Mouse (Mus musculus) urinary bladder, adult 18-20 months (tissue): ENCODE data around the gene Atp2b4.

Experiments
- DNase-seq, 2 experiments: peaks; one replicate each; pipeline ENCODE4 v3.0.0; 2022; ENCODE audit warnings: low spot score in 2 of 2, mixed read lengths in 2 of 2

Atp2b4 gene

GRCm38 (mm10) chr1:133798821-133799415 lies 1.9 kb downstream of the Atp2b4 start:
- no peak for DNase-seq

- DNase-seq: no peak
Observed at GRCm38 (mm10) chr1:133797979-133798820, 2.6 kb downstream of the Atp2b4 start.

- no peak for DNase-seq
Observed at GRCm38 (mm10) chr1:133797327-133797978, 3.4 kb downstream of the Atp2b4 start.

- no peak for DNase-seq
Observed at GRCm38 (mm10) chr1:133793646-133794045, 7.2 kb downstream of the Atp2b4 start.

GRCm38 (mm10) chr1:133790011-133790410 lies 10.8 kb downstream of the Atp2b4 start:
- no peak for DNase-seq

- no peak for DNase-seq
Observed at GRCm38 (mm10) chr1:133788864-133789263, 12.0 kb downstream of the Atp2b4 start.

- DNase-seq: no peak
Observed at GRCm38 (mm10) chr1:133787500-133788210, 13.2 kb downstream of the Atp2b4 start.

GRCm38 (mm10) chr1:133784621-133785020 lies 16.2 kb downstream of the Atp2b4 start:
- no peak for DNase-seq

- no peak for DNase-seq
Observed at GRCm38 (mm10) chr1:133781531-133781930, 19.3 kb downstream of the Atp2b4 start.

GRCm38 (mm10) chr1:133779043-133779442 lies 21.8 kb downstream of the Atp2b4 start:
- no peak for DNase-seq

- peak; percentile 33 to 66 for DNase-seq
Observed at GRCm38 (mm10) chr1:133777651-133778231, 23.1 kb downstream of the Atp2b4 start.

- no peak for DNase-seq
Observed at GRCm38 (mm10) chr1:133772553-133772952, 28.3 kb downstream of the Atp2b4 start.

- no peak for DNase-seq
Observed at GRCm38 (mm10) chr1:133771831-133772399, 28.9 kb downstream of the Atp2b4 start.

- no peak for DNase-seq
Observed at GRCm38 (mm10) chr1:133767994-133768393, 32.8 kb downstream of the Atp2b4 start.

GRCm38 (mm10) chr1:133766901-133767529 lies 33.8 kb downstream of the Atp2b4 start:
- DNase-seq: no peak

- no peak for DNase-seq
Observed at GRCm38 (mm10) chr1:133765376-133765775, 35.5 kb downstream of the Atp2b4 start.

- no peak for DNase-seq
Observed at GRCm38 (mm10) chr1:133762946-133763422, 37.9 kb downstream of the Atp2b4 start.

GRCm38 (mm10) chr1:133761278-133761677 lies 39.6 kb downstream of the Atp2b4 start:
- no peak for DNase-seq

- DNase-seq: no peak
Observed at GRCm38 (mm10) chr1:133754317-133754868, 46.4 kb downstream of the Atp2b4 start.

- no peak for DNase-seq
Observed at GRCm38 (mm10) chr1:133753325-133753724, 47.5 kb downstream of the Atp2b4 start.
